Mouse (Mus musculus): ENCODE results near the gene Fap.

GRCm38 (mm10) chr2:62574250-62574649 lies 375 bp upstream of the Fap start:
- TF ChIP-seq POLR2A (IDR thresholded peaks at IDR 0.05; ENCODE audit: insufficient read length, low read depth) (no peak), MYOD1 (IDR thresholded peaks at IDR 0.05; ENCODE audit: control insufficient read depth in 1 of 3, insufficient read length in 2 of 3, low read depth in 2 of 3) (no peak), TCF12 (IDR thresholded peaks at IDR 0.05; ENCODE audit: insufficient read depth, poor library complexity, severe bottlenecking) (no peak), POLR2AphosphoS2 (IDR thresholded peaks at IDR 0.05; ENCODE audit: insufficient read length, low read depth) (no peak), MAX (IDR thresholded peaks at IDR 0.05; ENCODE audit: low read depth) (no peak), REST (IDR thresholded peaks at IDR 0.05; ENCODE audit: insufficient read depth, insufficient read length) (no peak), USF1 (IDR thresholded peaks at IDR 0.05; ENCODE audit: low read depth) (no peak)

Data from myocyte (in vitro differentiated cells).